Mouse (Mus musculus) cortical plate, adult 2 months (tissue): ENCODE measurements around the gene Tmem256.

Experiments used
- CTCF ChIP-seq: fragments of 200-500 bp; IDR thresholded peaks from 2 replicates; pipeline ENCODE4 v1.5.1; 2011; ENCODE audit warnings: mild to moderate bottlenecking, control low read depth, low read length; ENCODE audit not compliant: insufficient read depth; ENCODE audit errors: extremely low read depth
- POLR2A ChIP-seq: fragments of 200-500 bp; IDR thresholded peaks from 2 replicates; pipeline ENCODE4 v1.6.1; 2011; ENCODE audit warnings: mild to moderate bottlenecking, low read length, control low read depth; ENCODE audit not compliant: insufficient read depth; ENCODE audit errors: extremely low read depth

- TF ChIP-seq POLR2A, result no peak
- TF ChIP-seq CTCF, result no peak
Measured at GRCm38 (mm10) chr11:69883527-69884151, 45.3 kb downstream of the Tmem256 start.
